Mouse (Mus musculus) c-Kit-positive CD71-positive TER-119-negative erythroid progenitor cells, embryonic 14.5 days (primary cell): ENCODE results near the gene Mrps18b.
A peak's percentile ranks its signal among the peaks of the same experiment; 100 is the strongest.
"Not testable (repeated sequence)": the region's sequence is repeated elsewhere in the genome, so short reads cannot be mapped to it uniquely, and the experiment has no call there.

ENCODE experiments used
- DNase-seq: peaks from one replicate; pipeline ENCODE4 v3.0.0-alpha.2; 2013; ENCODE audit warnings: low read depth

Gene Mrps18b

DNA sequence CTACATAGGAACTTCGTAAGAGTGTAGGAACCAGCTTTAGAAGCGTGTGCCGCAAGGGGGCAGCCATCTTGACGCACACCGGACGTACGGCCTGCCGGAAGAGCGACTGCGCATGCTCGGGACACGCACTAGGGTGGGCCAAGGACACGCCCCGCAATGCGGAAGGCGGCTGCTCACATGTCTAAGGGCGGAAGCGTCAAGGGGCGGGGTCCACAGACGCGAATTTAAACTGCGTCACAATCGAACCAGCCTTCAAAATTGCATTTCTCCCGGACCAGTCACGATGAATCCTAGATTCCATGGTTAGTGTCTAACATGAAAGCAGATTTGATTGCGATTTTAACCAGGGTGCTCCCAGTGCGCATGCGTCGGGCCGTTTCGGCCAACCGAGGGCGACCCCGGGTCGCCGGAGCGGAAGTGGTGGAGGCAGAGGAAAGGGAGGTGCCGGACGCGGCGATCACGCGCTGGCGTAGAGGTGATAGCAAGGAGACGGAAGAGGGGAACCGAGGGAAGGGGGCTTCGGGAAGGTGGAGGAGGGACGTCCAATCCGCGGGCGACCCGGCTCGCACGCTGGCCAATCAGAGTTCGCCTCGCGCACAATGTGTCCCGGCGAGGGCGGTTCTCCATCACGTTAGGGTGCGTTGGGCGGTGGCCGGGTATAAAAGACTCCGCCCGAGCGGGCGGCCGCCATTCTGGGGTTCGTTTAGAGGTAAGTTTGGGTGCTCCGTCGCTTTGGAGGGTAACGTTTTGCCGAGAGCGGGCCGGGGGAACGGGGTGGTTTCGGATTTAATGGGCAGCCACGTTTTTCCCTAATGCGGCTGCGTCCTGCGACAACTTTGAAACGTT is at the start of gene Mrps18b, which contains the start of gene Ppp1r10:
TSS of gene Mrps18b (minus strand) at position 93 of the 846 bp plus-strand sequence.
TSS of gene Ppp1r10 (plus strand) at position 138 of the 846 bp plus-strand sequence.
- peak; percentile 96 for DNase-seq

DNA sequence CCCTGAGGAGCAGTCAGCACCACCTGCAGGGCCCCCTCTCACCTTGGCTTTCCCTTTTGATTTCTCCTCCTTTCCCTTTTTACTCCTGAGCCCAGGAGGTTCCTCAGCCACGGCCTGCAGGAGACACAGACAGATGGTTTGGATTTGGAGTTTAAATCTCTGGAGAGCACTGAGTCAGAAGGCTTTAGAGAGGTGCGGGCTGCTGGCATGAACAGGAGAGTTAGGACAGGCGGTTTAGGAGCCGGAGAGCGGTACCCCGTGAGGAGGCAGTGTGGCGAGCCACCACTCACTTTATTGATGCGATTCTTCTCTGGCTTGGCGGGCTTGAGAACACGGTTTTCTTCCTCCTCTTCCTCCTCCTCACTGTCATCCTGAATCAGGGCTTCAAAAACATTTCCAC is 47.1 kb upstream of the Mrps18b start:
- no peak for DNase-seq

DNA sequence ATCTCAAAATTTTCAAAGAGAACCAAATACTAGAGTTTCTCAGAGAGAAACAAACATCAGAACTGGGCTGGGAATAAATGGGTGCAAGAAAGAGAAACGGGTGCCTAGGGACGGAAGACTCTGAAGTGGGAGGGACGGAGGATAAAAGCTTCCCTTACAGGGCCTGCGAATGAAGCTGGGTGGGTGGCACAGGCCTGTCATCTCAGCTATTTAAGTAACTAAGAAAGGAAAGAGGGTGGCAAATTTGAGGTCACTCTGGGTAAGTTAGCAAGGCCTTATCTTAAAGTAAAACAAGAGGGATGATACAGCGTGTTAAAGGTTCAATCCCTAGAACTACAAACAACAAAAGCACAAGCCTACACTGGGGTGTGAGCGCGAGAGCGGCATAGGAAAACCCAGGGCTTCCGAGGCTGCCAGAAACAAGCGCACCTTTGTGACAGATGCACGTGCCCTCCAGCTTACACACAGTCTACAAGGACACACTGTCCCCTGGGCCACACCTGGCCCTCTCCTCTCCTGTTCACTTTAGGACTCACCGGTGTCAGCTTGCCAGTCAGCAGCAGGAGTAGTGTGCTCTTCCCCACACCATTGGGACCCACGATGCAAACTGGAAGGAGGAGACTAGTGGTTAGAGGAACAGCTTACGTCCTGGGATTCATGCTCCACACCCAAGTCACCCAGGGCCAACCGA is 42.5 kb upstream of the Mrps18b start:
- no peak for DNase-seq

DNA sequence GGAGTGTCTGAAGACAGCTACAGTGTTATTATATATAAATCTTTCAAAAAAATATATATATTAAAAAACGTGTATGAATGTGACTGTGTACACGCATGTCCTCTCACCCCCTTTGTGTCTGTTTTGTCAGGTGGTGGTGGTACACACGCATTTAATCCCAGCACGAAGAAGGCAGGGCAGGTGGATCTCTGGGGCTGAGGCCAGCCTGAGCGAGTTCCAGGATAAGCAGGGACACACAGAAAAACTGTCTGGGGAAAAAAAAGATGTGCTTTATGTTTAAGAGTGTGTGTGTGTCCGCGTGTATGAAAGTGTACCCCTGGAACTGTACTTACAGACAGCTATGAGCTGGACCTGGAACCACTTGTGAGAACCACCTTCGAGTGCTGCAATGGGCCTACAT is 38.5 kb upstream of the Mrps18b start:
- DNase-seq, result no peak

DNA sequence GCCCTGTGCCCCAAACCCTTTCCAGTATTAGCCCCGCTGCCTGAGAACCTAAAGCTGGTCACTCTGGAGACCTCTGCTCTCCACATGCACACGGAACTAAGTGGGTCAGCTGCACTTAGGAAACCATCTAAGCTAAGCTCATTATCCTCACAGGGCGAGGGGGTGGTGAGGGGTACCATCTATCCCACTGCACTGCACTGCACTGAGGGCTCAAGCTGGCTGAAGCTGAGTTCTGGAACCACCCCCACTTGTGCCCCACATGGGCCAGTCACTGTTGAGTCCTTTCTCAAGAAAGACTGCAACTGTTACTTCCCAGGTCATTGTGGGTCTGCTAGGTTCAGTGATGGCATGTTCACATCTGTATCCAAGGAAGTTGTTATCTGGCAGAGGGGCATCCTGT is 36.4 kb upstream of the Mrps18b start:
- not testable (repeated sequence) for DNase-seq

DNA sequence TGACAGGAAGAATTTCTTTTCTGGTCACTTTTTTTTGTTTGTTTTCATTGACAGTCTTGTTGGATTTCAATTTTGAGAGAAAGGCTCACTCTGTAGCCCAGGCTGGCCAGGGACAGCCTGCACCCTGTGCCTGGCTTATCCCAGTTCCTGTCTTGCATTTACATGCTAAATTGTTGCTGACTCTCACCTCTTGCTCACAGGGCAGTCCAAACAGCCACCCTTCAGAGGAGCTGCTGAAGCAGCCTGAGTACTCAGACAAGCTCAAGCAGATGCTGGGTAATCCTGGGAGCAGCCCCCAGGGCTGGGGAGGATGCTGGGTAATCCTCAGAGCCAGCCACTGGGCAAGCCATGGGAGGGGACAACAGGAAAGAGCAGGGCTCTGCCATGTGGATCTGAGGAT is 34.8 kb upstream of the Mrps18b start:
- not testable (repeated sequence) for DNase-seq

DNA sequence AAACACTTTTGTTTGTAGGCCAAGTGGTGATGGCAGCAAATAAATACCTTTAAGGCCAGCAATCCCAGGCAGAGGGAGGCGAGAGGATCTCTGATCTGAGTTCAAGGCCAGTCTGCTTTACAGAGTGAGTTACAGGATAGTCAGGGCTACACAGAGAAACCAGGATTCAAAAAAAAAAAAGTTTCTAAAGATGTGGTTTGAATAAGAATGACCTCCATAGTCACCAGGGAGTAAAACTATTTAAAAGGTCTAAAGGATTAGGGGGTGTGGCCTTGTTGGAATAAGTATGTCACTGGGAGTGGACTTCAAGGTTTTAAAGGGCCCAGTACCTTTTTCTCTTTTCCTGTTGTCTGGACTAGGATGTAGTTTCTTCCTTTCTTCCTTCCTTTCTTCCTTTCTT is 23.8 kb upstream of the Mrps18b start:
- DNase-seq, result no peak

DNA sequence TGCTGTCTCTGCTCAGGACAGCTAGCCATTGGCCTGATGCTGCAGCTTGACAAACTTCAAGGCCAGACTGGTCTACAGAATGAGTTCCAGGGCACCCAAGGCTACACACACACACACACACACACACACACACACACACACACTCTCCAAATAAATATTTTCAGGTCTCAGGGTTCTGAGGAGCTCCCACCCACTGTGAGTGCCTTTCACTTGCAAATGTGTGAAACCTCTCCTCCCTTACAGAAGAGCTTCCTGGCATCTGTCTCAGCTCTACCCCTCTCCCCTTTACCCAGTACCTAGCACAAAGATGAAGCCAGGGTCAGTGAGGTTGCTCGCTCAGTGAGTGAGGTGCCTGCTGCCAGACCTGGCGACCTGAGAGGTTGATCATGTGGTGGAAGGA is 22.9 kb upstream of the Mrps18b start:
- DNase-seq, result no peak

DNA sequence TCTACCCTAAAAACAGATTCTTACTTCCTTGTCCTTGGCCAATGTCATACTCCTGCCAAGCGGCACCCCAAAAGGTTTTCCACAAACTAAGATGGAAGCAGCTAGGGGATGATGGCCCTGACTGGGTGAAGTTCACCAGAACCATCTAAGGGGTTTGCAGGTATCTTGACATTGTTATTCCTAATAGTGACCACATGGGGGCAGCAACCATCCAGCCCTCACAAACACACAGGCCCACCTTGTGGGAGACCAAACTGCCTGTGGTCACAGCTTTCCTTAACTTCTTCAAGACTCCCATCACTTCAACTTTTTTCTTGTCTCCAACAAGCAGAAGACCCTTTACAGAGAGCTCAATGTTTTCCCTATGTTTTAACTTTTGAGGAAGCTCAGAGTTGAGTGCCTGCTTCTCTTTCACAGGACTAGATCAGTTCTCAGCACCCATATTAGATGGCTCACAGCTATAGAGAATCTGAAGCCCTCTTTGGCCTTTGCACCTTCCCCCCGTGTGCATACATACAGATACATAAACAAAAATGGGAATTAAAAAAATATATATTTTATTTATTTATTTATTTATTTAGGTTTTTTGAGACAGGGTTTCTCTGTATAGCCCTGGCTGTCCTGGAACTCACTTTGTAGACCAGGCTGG is 21.6 kb upstream of the Mrps18b start:
- DNase-seq, result peak; percentile 54

DNA sequence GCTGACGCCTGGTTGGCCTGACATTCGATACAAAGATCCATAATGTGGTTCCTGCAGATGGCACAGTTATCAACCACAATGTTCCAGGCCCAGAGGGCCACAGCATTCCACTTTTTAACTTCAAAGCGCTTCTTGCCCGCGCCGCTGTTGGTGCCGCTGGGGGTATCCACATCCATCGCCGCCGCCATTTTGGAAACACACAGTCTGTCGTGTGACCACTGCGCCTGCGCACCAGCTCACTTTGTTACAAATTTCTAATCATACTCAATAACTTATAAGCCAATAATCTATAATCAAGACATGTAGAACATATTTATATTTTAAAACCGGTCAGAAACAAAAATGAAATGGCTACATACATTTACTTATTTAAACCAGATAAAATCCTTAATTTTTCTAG is 19.6 kb upstream of the Mrps18b start:
- DNase-seq, result not testable (repeated sequence)

DNA sequence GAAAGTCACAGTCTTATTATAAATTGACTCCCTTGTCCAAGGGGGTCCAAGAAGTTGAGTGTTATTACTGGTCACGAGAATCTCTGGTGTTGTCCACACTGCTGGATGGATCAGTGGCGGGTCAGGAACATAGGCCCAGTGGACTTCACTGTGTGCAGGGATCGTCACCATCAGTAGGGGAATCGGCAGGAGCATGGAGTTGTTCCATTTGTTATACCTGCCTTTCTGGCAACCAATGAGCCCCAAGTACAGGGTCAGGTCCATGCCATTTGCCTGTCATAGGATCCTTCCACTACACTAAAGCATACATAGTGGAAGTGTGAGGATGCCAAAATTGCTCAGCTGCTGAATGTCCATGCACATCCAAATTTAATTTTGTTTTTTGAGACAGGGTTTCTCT is 16.4 kb upstream of the Mrps18b start:
- DNase-seq, result no peak

DNA sequence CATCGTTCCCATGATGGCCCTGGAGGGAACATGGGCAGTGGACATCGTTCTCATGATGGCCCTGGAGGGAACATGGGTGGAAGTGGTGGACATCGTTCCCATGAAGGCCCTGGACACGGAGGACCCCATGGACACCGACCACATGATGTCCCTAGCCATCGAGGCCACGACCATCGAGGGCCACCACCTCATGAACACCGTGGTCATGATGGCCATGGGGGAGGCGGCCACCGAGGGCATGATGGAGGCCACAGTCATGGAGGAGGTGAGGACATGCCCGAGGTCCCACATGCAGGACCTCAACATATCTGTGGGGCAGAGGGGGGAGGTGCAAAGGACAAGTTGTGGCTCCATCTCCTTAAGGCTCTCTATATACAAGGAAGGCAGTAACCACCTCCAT is 14.4 kb upstream of the Mrps18b start:
- DNase-seq, result no peak

DNA sequence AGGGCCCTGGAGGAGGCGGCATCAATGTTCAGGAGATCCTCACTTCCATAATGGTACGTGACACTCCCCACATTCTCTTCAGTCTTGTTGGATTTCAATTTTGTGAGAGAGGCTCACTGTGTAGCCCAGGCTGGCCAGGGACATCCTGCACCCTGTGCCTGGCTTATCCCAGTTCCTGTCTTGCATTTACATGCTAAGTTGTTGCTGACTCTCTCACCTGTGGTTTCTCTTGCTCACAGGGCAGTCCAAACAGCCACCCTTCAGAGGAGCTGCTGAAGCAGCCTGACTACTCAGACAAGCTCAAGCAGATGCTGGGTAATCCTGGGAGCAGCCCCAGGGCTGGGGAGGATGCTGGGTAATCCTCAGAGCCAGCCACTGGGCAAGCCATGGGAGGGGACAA is 13.3 kb upstream of the Mrps18b start:
- no peak for DNase-seq

DNA sequence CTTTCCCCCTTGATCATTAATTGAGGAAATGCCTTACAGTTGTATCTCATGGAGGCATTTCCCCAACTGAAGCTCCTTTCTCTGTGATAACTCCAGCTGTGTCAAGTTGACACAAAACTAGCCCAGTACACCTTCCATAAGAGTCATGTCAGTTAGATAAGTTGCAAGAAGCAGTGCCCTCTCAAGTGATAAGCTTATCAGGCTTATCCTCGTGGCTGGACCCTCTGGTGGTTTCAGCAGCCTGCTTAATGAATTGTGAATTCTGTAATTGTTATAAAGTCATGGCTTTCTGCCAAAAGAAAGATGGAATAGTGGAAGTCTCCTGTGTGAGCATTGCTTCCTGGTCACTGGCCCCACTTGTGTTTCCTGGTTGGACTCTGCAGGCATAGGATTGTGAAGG is 11.3 kb upstream of the Mrps18b start:
- peak; percentile 49 for DNase-seq

DNA sequence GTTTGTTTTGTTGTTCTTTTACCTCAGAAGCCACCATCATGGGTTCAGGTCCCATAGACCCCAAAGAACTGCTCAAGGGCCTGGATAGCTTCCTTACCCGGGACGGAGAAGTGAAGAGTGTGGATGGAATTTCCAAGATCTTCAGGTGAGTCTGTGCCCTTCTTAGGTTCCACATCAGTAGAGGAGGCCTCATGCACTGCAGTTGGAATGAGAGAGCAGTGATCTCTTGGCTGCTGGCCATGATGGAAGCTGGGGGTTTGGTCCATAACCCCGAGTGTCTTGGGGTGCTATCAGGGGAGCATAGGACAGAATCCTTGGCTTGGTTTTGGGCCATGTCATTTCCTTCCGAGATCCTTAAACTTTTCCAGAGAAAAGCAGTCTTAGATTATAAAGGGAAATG is 7.1 kb upstream of the Mrps18b start:
- DNase-seq, result no peak

DNA sequence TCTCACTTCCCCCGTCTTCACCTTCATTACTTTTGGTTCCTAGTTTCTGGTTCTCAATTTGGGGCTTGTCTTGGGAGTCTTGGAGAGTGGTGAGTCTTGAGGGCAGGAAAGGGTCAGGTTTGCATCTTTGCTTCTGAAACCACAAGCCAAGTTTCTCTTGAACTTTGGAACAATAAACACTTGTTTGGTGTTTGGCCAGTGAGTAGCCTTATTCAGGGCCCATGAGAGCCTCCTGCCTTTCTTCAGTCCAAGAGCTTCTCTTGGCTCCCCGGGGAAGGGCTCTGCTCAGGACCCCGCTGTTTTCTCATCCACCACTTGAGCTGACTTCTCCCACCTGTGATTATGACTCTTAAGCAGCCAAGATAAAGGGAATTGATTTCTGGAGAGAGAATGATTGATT is 6.4 kb upstream of the Mrps18b start:
- no peak for DNase-seq

DNA sequence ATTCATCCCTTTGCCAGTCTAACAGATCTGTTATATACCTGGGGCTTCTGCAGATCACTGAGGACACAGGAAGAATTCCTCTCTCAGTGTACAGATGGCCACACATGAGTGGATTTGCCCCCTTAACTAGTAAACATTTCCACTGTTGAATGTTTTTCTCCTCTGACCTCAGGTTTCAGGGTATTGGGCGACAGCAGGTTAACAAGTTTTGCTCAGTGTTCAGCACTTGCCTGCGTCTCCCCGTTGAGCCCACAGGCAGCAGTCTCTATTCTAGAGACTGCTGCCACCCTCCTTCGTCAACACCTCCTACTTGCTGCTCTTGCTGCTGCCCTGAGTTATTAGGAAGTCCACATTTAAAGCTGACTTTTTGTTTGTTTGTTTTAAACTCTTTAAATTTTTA is 5.5 kb upstream of the Mrps18b start:
- no peak for DNase-seq

DNA sequence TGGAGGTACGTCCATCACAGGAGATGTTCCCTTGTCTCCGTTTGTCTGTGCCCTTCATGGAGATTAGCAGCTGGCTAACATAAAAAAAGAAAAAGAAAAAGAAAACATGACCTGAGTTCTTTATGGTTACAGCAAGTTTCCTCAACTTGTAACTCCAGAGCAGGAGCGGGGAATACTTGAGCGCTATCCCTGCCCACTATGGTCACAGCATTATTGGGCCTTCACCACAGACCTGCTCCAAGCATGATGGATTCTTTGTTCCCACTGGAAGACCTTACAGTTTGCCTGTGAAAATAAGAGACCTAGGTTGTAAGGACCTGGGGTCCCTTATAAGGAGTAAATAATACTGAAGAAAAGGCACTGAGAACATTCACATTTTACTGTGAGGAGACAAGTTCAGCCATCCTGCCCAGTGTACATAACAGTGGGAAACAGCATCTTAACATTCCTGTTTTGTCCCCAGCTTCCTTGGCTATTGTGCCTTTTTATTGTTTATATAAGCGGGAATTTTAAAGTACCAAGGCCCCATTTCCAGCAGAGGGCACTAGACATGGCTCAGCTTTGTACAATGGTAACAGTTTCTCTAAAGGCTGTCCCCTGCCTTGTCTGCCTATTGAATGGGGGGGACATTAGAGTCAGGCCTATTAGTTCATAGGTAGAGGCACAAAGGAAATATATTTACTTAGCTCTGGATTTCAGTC is 4.8 kb upstream of the Mrps18b start:
- DNase-seq, result no peak

DNA sequence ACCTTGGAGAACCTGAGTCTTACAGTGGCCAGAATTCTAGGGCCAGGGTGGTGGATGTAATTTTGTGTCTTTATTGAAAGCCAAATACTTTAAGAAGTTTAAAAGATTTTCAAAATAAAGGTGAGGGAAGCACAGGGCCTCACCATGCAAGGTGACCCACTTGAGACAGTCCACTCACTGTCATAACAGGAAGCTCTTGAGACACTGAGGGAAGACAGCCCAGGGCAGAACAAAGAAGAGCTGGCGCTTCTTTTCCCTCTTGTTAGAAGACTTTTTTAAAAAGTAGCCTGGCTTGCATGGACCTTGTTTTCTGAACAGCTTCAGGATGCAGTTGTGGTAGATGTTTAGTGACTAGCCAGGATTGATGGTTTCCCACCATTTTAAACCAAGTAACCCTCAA is 4.2 kb upstream of the Mrps18b start:
- no peak for DNase-seq

DNA sequence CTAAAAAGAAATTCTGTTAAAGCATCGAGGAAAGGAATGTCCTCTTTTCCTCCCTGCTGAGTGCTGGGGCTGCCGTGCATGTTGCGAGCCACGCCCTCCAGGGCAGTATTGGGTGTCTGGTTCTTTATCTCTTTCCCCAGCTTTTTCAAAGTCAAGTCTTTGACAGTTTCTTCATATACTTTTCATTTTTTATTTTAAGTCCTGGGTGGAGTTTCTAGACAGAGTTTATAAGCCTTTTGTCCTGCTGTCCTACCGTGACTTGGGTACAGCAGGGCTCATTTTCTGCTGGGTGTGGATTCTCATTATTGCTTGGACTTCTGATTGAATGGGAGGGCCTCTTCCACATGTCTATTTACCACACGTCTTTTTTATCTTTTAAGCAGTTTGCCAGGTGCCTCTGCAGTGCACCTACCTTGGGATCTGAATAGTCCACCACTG is 3.7 kb upstream of the Mrps18b start:
- DNase-seq, result peak; percentile 77

DNA sequence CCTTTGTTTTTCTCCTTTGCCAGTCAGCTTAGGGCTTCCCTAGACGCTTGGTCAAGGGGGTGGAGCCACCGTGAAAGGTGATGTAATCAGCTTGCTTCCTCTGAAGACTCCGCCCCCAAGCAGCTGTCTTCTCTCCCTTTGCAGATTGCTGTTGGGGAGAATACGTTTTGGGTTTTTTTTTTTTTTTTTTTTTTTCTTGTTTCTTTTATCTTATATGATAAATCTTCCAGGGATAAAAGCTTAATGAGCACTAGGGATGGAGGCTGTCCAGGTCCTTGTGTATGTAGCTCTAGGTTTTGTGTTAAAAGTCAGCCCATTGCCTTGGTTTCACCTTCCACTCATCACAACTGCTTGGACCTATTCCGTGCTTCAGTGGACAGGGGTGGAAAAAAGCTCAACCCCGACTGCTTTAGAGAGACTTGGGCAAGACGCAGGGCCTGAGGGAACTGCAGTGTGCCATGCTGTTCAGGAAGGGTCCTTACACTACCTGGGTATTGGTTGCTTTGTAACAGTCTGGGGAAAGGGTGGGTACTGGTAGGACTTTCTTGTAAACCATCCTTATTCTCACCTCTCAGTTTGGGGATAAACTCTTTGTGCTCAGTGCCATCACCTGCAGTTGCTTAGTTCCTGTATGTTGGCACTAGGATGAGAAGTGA is 3.0 kb upstream of the Mrps18b start:
- peak; percentile 99 for DNase-seq
